Mouse (Mus musculus) G1E (cell line): Measurements from ENCODE around the gene Akr1c13. TPM values are rescaled to one million over a fixed set of nuclear protein-coding genes. Genes with fewer than 3 reads are reported as not detected.
"Not testable (repeated sequence)": the region's sequence is repeated elsewhere in the genome, so short reads cannot be mapped to it uniquely, and the experiment has no call there.

ENCODE experiments used
- ATAC-seq: 2 replicates; pipeline ENCODE4 v1.8.0; 2016; ENCODE audit warnings: mild to moderate bottlenecking; ENCODE audit not compliant: insufficient number of reproducible peaks, poor library complexity, low FRiP score, severe bottlenecking; ENCODE audit errors: extremely low read depth
- DNase-seq: peaks from one replicate; pipeline ENCODE4 v3.0.0; 2012; ENCODE audit warnings: low spot score
- H3K27me3 ChIP-seq: 2 replicates; pipeline ENCODE4 v1.6.1; 2012; ENCODE audit warnings: mild to moderate bottlenecking, low read length, inconsistent platforms; ENCODE audit not compliant: insufficient read depth
- H3K36me3 ChIP-seq: replicated peaks from 2 replicates; pipeline ENCODE3; 2012; ENCODE audit warnings: mild to moderate bottlenecking, inconsistent platforms
- H3K4me1 ChIP-seq: 2 replicates; pipeline ENCODE4 v1.6.1; 2012; ENCODE audit warnings: low read depth, low read length, inconsistent platforms, mixed read lengths; ENCODE audit not compliant: insufficient read depth
- H3K4me3 ChIP-seq: 2 replicates; pipeline ENCODE4 v1.5.1; 2012; ENCODE audit warnings: low read depth, mild to moderate bottlenecking, inconsistent platforms, low read length, moderate library complexity, mixed read lengths
- H3K9me3 ChIP-seq: replicated peaks from 2 replicates; pipeline ENCODE4 v1.6.1; 2012; ENCODE audit warnings: inconsistent platforms
- CTCF ChIP-seq: IDR thresholded peaks from 2 replicates; pipeline ENCODE4 v1.5.1; 2012; ENCODE audit warnings: low read depth, low read length, inconsistent platforms, mixed read lengths
- GATA1 ChIP-seq: IDR thresholded peaks from 2 replicates; pipeline ENCODE4 v1.6.1; 2012; ENCODE audit warnings: borderline replicate concordance, low read length, inconsistent platforms, mixed read lengths
- GATA2 ChIP-seq: IDR thresholded peaks from 2 replicates; pipeline ENCODE4 v1.6.1; 2012; ENCODE audit warnings: low read depth, low read length, inconsistent platforms, borderline replicate concordance
- POLR2AphosphoS5 ChIP-seq: IDR thresholded peaks from 2 replicates; pipeline ENCODE4 v1.6.1; 2012; ENCODE audit warnings: low read depth, low read length, inconsistent platforms; ENCODE audit not compliant: insufficient replicate concordance
- TAL1 ChIP-seq: conservative IDR thresholded peaks from 2 replicates; pipeline ENCODE4 v1.6.1; 2012; ENCODE audit warnings: low read depth, low read length, inconsistent platforms, mixed read lengths
- polyA plus RNA-seq: library from polyadenylated mRNA; stranded (reverse); fragments of >175 nt; gene quantifications from 2 replicates; pipeline ENCODE4 v1.2.3, GENCODE M21; 2012
- total RNA-seq, 2 experiments: library from RNA; stranded (forward) in 1 of 2; stranded (reverse) in 1 of 2; fragments of 200-1000 nt in 1 of 2; fragments of >200 nt in 1 of 2; fragmentation: Nextera tagmentation in 1 of 2; gene quantifications; 2 replicates each; pipeline ENCODE4 v1.2.3; 2014 to 2017

The Akr1c13 gene
- total and polyA plus RNA-seq, 3 experiments = 6.1 to 350 (median 76.4) TPM

- Histone ChIP-seq H3K4me1 (no peaks in the 10 kb centered on the region), H3K4me3 (no peak overlapping the region), H3K27me3 (0 out of 2 replicates have a peak, but pooled peaks cover 6% of the 10 kb centered on the region), H3K36me3 (no peaks in the 10 kb centered on the region), H3K9me3 (no peaks in the 10 kb centered on the region)
- TF ChIP-seq CTCF (no peak), GATA1 (no peak), TAL1 (no peak), POLR2AphosphoS5 (no peak), GATA2 (no peak)
- DNase-seq (no peak), ATAC-seq (no peak)
These were observed 22.9 kb upstream of the Akr1c13 start for GRCm38 (mm10) chr13:4168006-4168405.

GRCm38 (mm10) chr13:4172978-4173377 is 18.0 kb upstream of the Akr1c13 start:
- no peak for TF ChIP-seq POLR2AphosphoS5
- TF ChIP-seq TAL1 = no peak
- TF ChIP-seq GATA2 = no peak
- TF ChIP-seq GATA1 = no peak
- no peak for TF ChIP-seq CTCF
- no peak for ATAC-seq
- Histone ChIP-seq H3K27me3 (0 out of 2 replicates have a peak, but pooled peaks cover 2% of the 10 kb centered on the region), H3K4me1 (no peaks in the 10 kb centered on the region), H3K9me3 (no peaks in the 10 kb centered on the region), H3K4me3 (no peak overlapping the region), H3K36me3 (no peaks in the 10 kb centered on the region)
- no peak for DNase-seq

- not testable (repeated sequence) for H3K4me1 ChIP-seq, H3K36me3 ChIP-seq, H3K9me3 ChIP-seq, DNase-seq, H3K27me3 ChIP-seq, H3K4me3 ChIP-seq, ATAC-seq
These were observed 9.6 kb upstream of the Akr1c13 start for GRCm38 (mm10) chr13:4181321-4181720.

- Histone ChIP-seq H3K4me3 (no peak overlapping the region), H3K36me3 (no peaks in the 10 kb centered on the region), H3K4me1 (peaks cover 12% of the 10 kb centered on the region), H3K27me3 (no peaks in the 10 kb centered on the region), H3K9me3 (peaks cover 8% of the 10 kb centered on the region)
- ATAC-seq = no peak
- no peak for DNase-seq
- no peak for TF ChIP-seq POLR2AphosphoS5
- TF ChIP-seq CTCF = no peak
- no peak for TF ChIP-seq GATA1
- no peak for TF ChIP-seq TAL1
- TF ChIP-seq GATA2 = no peak
These were observed 7.8 kb upstream of the Akr1c13 start for GRCm38 (mm10) chr13:4183116-4183515.

GRCm38 (mm10) chr13:4186641-4187411 is 4.1 kb upstream of the Akr1c13 start:
- not testable (repeated sequence) for DNase-seq, H3K36me3 ChIP-seq

GRCm38 (mm10) chr13:4188174-4188573 is 2.8 kb upstream of the Akr1c13 start:
- no peaks in the 10 kb centered on the region for H3K36me3 ChIP-seq
- TF ChIP-seq TAL1 (no peak), POLR2AphosphoS5 (no peak), CTCF (no peak), GATA1 (no peak), GATA2 (no peak)
- H3K9me3 ChIP-seq = peaks cover 2% of the 10 kb centered on the region
- peaks cover 43% of the 10 kb centered on the region for H3K4me1 ChIP-seq
- H3K27me3 ChIP-seq = no peaks in the 10 kb centered on the region
- DNase-seq (no peak), ATAC-seq (no peak)
- no peak overlapping the region for H3K4me3 ChIP-seq

More at GRCm38 (mm10) chr13:4186641-4187411, 4.1 kb upstream of the Akr1c13 start:
- not testable (repeated sequence) for H3K9me3 ChIP-seq, H3K27me3 ChIP-seq, H3K4me3 ChIP-seq, ATAC-seq
- peaks cover 33% of the 10 kb centered on the region for H3K4me1 ChIP-seq

- no peak for TF ChIP-seq TAL1
- no peak for TF ChIP-seq GATA2
- no peak for TF ChIP-seq CTCF
- no peak for TF ChIP-seq POLR2AphosphoS5
- TF ChIP-seq GATA1 = no peak
- no peak for DNase-seq
- ATAC-seq = no peak
- peak overlapping the region; percentile 69 for H3K4me3 ChIP-seq
- H3K9me3 ChIP-seq = no peaks in the 10 kb centered on the region
- H3K36me3 ChIP-seq = peaks cover 21% of the 10 kb centered on the region
- peaks cover 49% of the 10 kb centered on the region for H3K4me1 ChIP-seq
- no peaks in the 10 kb centered on the region for H3K27me3 ChIP-seq
These were observed 1.6 kb downstream of the Akr1c13 start for GRCm38 (mm10) chr13:4192511-4192910.
